8 mouse cellular contexts compared by ENCODE assay signal in genomic region chr8:57540110-57540838, GRCm38 (mm10). TPM values are rescaled to one million over a fixed set of nuclear protein-coding genes. Genes with fewer than 3 reads are reported as not detected.
DNase-seq lines count a peak whose midpoint lies in the region; ATAC-seq and TF ChIP-seq lines count a peak whose summit lies in the region.

No protein-coding gene starts in this region.

- no peak overlapping the region for H3K9ac ChIP-seq in liver, postnatal 0 days (replicated peaks)
- no peak overlapping the region for H3K9ac ChIP-seq in neural tube, embryonic 15.5 days (replicated peaks)

- no peak overlapping the region for H3K27ac ChIP-seq in kidney, adult 2 months (ENCODE audit: insufficient read depth, low read depth, low read length)
- H3K27ac ChIP-seq in liver, postnatal 0 days (ENCODE audit: low read depth) = no peak overlapping the region
- H3K27ac ChIP-seq in neural tube, embryonic 15.5 days (replicated peaks) = no peak overlapping the region

- no peak for TF ChIP-seq POLR2A in kidney, adult 2 months (IDR thresholded peaks at IDR 0.05; ENCODE audit: low read depth, low read length)

- no peak for ATAC-seq in liver, postnatal 0 days
- ATAC-seq in neural tube, embryonic 15.5 days (ENCODE audit: low FRiP score) = peak; percentile 82

- H3K9me3 ChIP-seq in liver, postnatal 0 days (ENCODE audit: low read length) = no peaks in the 10 kb centered on the region
- no peaks in the 10 kb centered on the region for H3K9me3 ChIP-seq in neural tube, embryonic 15.5 days (replicated peaks)

- H3K36me3 ChIP-seq in kidney, adult 2 months (ENCODE audit: control insufficient read depth, insufficient read depth, low read length) = peaks cover 2% of the 10 kb centered on the region
- peaks cover 9% of the 10 kb centered on the region for H3K36me3 ChIP-seq in liver, postnatal 0 days (replicated peaks; ENCODE audit: insufficient read depth, low read length)
- H3K36me3 ChIP-seq in neural tube, embryonic 15.5 days = peaks cover 11% of the 10 kb centered on the region

- peak; percentile 46; the same call in 1 of the 2 replicates for TF ChIP-seq CTCF in kidney, adult 2 months (conservative IDR thresholded peaks at IDR 0.05; ENCODE audit: insufficient read depth, insufficient read length, low read depth, low read length)
- peak; percentile 74 for TF ChIP-seq CTCF in liver, postnatal 0 days (IDR thresholded peaks at IDR 0.05; ENCODE audit: low read depth)

- H3K27me3 ChIP-seq in kidney, adult 2 months (replicated peaks; ENCODE audit: control insufficient read depth, insufficient read depth, low read length) = no peaks in the 10 kb centered on the region
- H3K27me3 ChIP-seq in liver, postnatal 0 days (ENCODE audit: insufficient read depth, low read length) = no peaks in the 10 kb centered on the region
- no peaks in the 10 kb centered on the region for H3K27me3 ChIP-seq in neural tube, embryonic 15.5 days (replicated peaks)

- H3K4me3 ChIP-seq in kidney, adult 2 months (ENCODE audit: insufficient read depth, low read depth, low read length) = no peak overlapping the region
- H3K4me3 ChIP-seq in liver, postnatal 0 days (ENCODE audit: low read depth, low read length) = no peak overlapping the region
- no peak overlapping the region for H3K4me3 ChIP-seq in neural tube, embryonic 15.5 days (replicated peaks)

- DNase-seq in 416B (ENCODE audit: low read depth) (peak; percentile 80), MN1 (ENCODE audit: low spot score) (peak; percentile 82)
- peak; percentile 79 for DNase-seq in cerebellum, adult 9-11 months
- DNase-seq in frontal cortex, postnatal 25 days (ENCODE audit: low spot score in 2 of 2) = peak; percentile 62 to 68
- DNase-seq in kidney, adult 2 months = peak; percentile 65
- DNase-seq in liver, postnatal 0 days = peak; percentile 66
- DNase-seq in thymus, postnatal 0 days (ENCODE audit: low spot score) = peak; percentile 73

- 48% methylated on average over 12 of the region's 12 CpGs for WGBS in kidney, adult 2 months
- 50% methylated on average over 12 of the region's 12 CpGs for WGBS in liver, postnatal 0 days (ENCODE audit: insufficient replicate concordance)
- 48% methylated on average over 12 of the region's 12 CpGs for WGBS in neural tube, embryonic 15.5 days

- no peak overlapping the region for H3K4me2 ChIP-seq in liver, postnatal 0 days (ENCODE audit: low read depth, low read length)
- H3K4me2 ChIP-seq in neural tube, embryonic 15.5 days = no peak overlapping the region

- no peaks in the 10 kb centered on the region for H3K4me1 ChIP-seq in kidney, adult 2 months (ENCODE audit: control insufficient read depth, insufficient read depth, low read length)
- no peaks in the 10 kb centered on the region for H3K4me1 ChIP-seq in liver, postnatal 0 days (ENCODE audit: insufficient read depth)
- peaks cover 3% of the 10 kb centered on the region; the same call in 1 of the 2 replicates for H3K4me1 ChIP-seq in neural tube, embryonic 15.5 days

- no peak for TF ChIP-seq EP300 in liver, postnatal 0 days (IDR thresholded peaks at IDR 0.05; ENCODE audit: low read depth)

RNA-seq across cellular contexts. Expression of gene Hmgb2, which starts 28.6 kb away (rescaled TPM):
- 4.2 and 6.8 TPM in 2 replicates for polyA plus RNA-seq in kidney, adult 2 months (2012; rRNA removed)
- 323 and 339 TPM in 2 replicates for polyA plus RNA-seq in liver, postnatal 0 days (2015; fragmentation: Nextera tagmentation; extraction: Ambion mirVana)
- polyA plus RNA-seq in neural tube, embryonic 15.5 days (2015; fragmentation: Nextera tagmentation; extraction: Ambion mirVana) = 41.8 and 135 TPM in 2 replicates
- 841 and 1,050 TPM in 2 replicates for polyA plus RNA-seq in thymus, postnatal 0 days (2015; fragmentation: Nextera tagmentation; extraction: Ambion mirVana)

RNA-seq across cellular contexts. Expression of gene Sap30, which starts 52.6 kb away (rescaled TPM):
- polyA plus RNA-seq in kidney, adult 2 months (2012; rRNA removed) = 26.6 and 35.1 TPM in 2 replicates
- polyA plus RNA-seq in liver, postnatal 0 days (2015; fragmentation: Nextera tagmentation; extraction: Ambion mirVana) = 9.7 and 11.8 TPM in 2 replicates
- 25.0 and 26.2 TPM in 2 replicates for polyA plus RNA-seq in neural tube, embryonic 15.5 days (2015; fragmentation: Nextera tagmentation; extraction: Ambion mirVana)
- polyA plus RNA-seq in thymus, postnatal 0 days (2015; fragmentation: Nextera tagmentation; extraction: Ambion mirVana) = 32.2 and 38.0 TPM in 2 replicates
